Mouse (Mus musculus) embryonic fibroblast, embryonic 13.5 days (primary cell): Measurements from ENCODE around the gene Olfr1274-ps.
"Not testable (repeated sequence)": the region's sequence is repeated elsewhere in the genome, so short reads cannot be mapped to it uniquely, and the experiment has no call there.

Experiments used
- CTCF ChIP-seq: IDR thresholded peaks from 2 replicates; pipeline ENCODE4 v1.5.1; 2011; ENCODE audit warnings: mild to moderate bottlenecking, control low read depth, low read length, moderate library complexity, borderline replicate concordance; ENCODE audit not compliant: insufficient read depth
- POLR2A ChIP-seq: IDR thresholded peaks from 2 replicates; pipeline ENCODE4 v1.6.1; 2011; ENCODE audit warnings: low read depth, mild to moderate bottlenecking, control low read depth, low read length, moderate library complexity

DNA sequence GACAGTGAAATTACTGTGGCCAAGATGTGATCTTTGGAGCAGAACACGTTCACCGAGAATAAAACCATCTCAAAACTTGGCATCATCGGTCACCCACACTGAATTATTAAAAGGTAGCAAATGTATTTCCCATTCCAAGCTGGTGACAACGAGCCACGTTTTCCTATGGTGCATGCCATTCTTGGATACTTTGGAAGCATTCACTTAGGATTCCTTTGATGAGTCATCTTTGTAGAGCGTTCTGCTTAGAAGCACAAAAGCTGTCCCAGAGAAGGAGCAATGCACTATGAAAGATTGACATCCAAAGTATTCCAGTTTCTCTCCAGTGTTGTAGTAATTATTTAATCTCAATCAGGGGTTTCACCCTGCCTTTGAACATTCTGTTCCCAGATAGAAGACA lies 23.8 kb downstream of the Olfr1274-ps start:
- not testable (repeated sequence) for TF ChIP-seq CTCF, POLR2A
